ENCODE assay signal across 9 mouse cellular contexts in genomic region chr1:162866280-162866681, GRCm38 (mm10). TPM values are rescaled to one million over a fixed set of nuclear protein-coding genes. Genes with fewer than 3 reads are reported as not detected.
A peak's percentile ranks its signal among the peaks of the same experiment; 100 is the strongest.
DNase-seq lines count a peak whose midpoint lies in the region; ATAC-seq and TF ChIP-seq lines count a peak whose summit lies in the region.
"Had no signal": no experiment of that assay in that cellular context is flagged by ENCODE, and none has a peak within 500 bp of the region (broad histone marks: within the 10 kb centered on the region; RNA-seq: fewer than 3 reads in every experiment).

Gene Fmo1 (minus strand): TSS chr1:162866610.

- DNase-seq in heart, adult 2 months, result peak in 1 of 2 experiments; percentile 24
- DNase-seq in heart, embryonic 10.5 days (ENCODE audit: low spot score), result no peak
- no peak for DNase-seq in adrenal gland, postnatal 14 days
- DNase-seq in liver, embryonic 13.5 days, result no peak
- no peak for DNase-seq in c-Kit-positive CD71-positive TER-119-positive erythroid progenitor cells, embryonic 14.5 days (ENCODE audit: low spot score)
- no peak for DNase-seq in spleen, postnatal 36 days (ENCODE audit: low spot score in 2 of 2)
- DNase-seq in retina, embryonic 14.5 days (ENCODE audit: low spot score), result no peak

- H3K9ac ChIP-seq in heart, adult 2 months (ENCODE audit: low read depth, low read length), result peak within 1 kb of the TSS; percentile 73
- H3K9ac ChIP-seq in heart, embryonic 16.5 days (ENCODE audit: low read length), result no peak within 1 kb of the TSS
- peak within 1 kb of the TSS; percentile 33; the same call in 1 of the 2 replicates for H3K9ac ChIP-seq in liver, embryonic 13.5 days

- H3K27me3 ChIP-seq in heart, adult 2 months (ENCODE audit: control insufficient read depth, insufficient read depth, low read length), result no peaks in the 10 kb centered on the region
- H3K27me3 ChIP-seq in heart, embryonic 10.5 days (ENCODE audit: insufficient read depth, poor library complexity, severe bottlenecking), result no peaks in the 10 kb centered on the region
- no peaks in the 10 kb centered on the region for H3K27me3 ChIP-seq in heart, embryonic 16.5 days (ENCODE audit: control insufficient read depth, insufficient read depth, low read length)
- no peaks in the 10 kb centered on the region for H3K27me3 ChIP-seq in liver, embryonic 13.5 days

- peak; percentile 75 for TF ChIP-seq POLR2A in heart, adult 2 months (IDR thresholded peaks at IDR 0.05; ENCODE audit: insufficient read depth, low read depth, low read length)

- peak within 1 kb of the TSS; percentile 94 for H3K27ac ChIP-seq in heart, adult 2 months
- no peak within 1 kb of the TSS for H3K27ac ChIP-seq in heart, embryonic 10.5 days
- H3K27ac ChIP-seq in heart, embryonic 16.5 days (ENCODE audit: low read length), result no peak within 1 kb of the TSS
- H3K27ac ChIP-seq in liver, embryonic 13.5 days, result no peak within 1 kb of the TSS; the same call in 1 of the 2 replicates

- H3K4me1 ChIP-seq in heart, adult 2 months (ENCODE audit: control insufficient read depth, insufficient read depth, low read length), result peaks cover 4% of the 10 kb centered on the region
- no peaks in the 10 kb centered on the region for H3K4me1 ChIP-seq in heart, embryonic 10.5 days
- no peaks in the 10 kb centered on the region for H3K4me1 ChIP-seq in heart, embryonic 16.5 days (ENCODE audit: control insufficient read depth, insufficient read depth, low read length)
- H3K4me1 ChIP-seq in liver, embryonic 13.5 days (replicated peaks), result peaks cover 24% of the 10 kb centered on the region

- H3K9me3 ChIP-seq in heart, embryonic 10.5 days, result no peaks in the 10 kb centered on the region
- 0 out of 2 replicates have a peak, but pooled peaks cover 3% of the 10 kb centered on the region for H3K9me3 ChIP-seq in heart, embryonic 16.5 days (replicated peaks; ENCODE audit: control insufficient read depth, low read length)
- no peaks in the 10 kb centered on the region for H3K9me3 ChIP-seq in liver, embryonic 13.5 days (replicated peaks)

- intact Hi-C loops in heart, adult 2 months (cut with DNase I), result loop anchor here (2.0 to 10.0 kb wide), 2 partner anchors 21 to 131 kb away; no protein-coding TSS in a partner anchor

- peak within 1 kb of the TSS; percentile 60 for H3K4me3 ChIP-seq in heart, adult 2 months
- H3K4me3 ChIP-seq in heart, embryonic 10.5 days, result no peak within 1 kb of the TSS
- H3K4me3 ChIP-seq in heart, embryonic 16.5 days (ENCODE audit: low read length), result no peak within 1 kb of the TSS
- H3K4me3 ChIP-seq in liver, embryonic 13.5 days (replicated peaks), result no peak within 1 kb of the TSS
- H3K4me3 ChIP-seq: myocyte had no signal

- TF ChIP-seq CTCF in heart, adult 2 months (IDR thresholded peaks at IDR 0.05), result no peak

- peaks cover 8% of the 10 kb centered on the region for H3K36me3 ChIP-seq in heart, adult 2 months (ENCODE audit: control insufficient read depth, insufficient read depth, low read length)
- no peaks in the 10 kb centered on the region for H3K36me3 ChIP-seq in heart, embryonic 10.5 days
- H3K36me3 ChIP-seq in heart, embryonic 16.5 days (ENCODE audit: control insufficient read depth, insufficient read depth), result no peaks in the 10 kb centered on the region
- no peaks in the 10 kb centered on the region for H3K36me3 ChIP-seq in liver, embryonic 13.5 days

- ATAC-seq in heart, embryonic 16.5 days (replicated peaks; ENCODE audit: extremely low read depth, insufficient read depth, low FRiP score), result no peak
- peak; percentile 79 for ATAC-seq in liver, embryonic 13.5 days (ENCODE audit: low read depth)

- H3K79me2 ChIP-seq in heart, adult 2 months (replicated peaks; ENCODE audit: control insufficient read depth, insufficient read depth, low read length), result no peaks in the 10 kb centered on the region

- WGBS in heart, adult 2 months, result 28% methylated on average over 7 of the region's 7 CpGs
- 49% methylated on average over 7 of the region's 7 CpGs for WGBS in heart, embryonic 10.5 days
- WGBS in heart, embryonic 16.5 days, result 42% methylated on average over 7 of the region's 7 CpGs
- 16% methylated on average over 7 of the region's 7 CpGs for WGBS in liver, embryonic 13.5 days (ENCODE audit: insufficient replicate concordance)

- TF ChIP-seq EP300 in heart, adult 2 months (IDR thresholded peaks at IDR 0.05; ENCODE audit: insufficient read depth, low read depth, low read length), result peak; percentile 48; the same call in 1 of the 2 replicates

- no peak within 1 kb of the TSS for H3K4me2 ChIP-seq in heart, embryonic 16.5 days (ENCODE audit: low read depth, low read length)
- H3K4me2 ChIP-seq in liver, embryonic 13.5 days, result peak within 1 kb of the TSS; percentile 37

RNA-seq across cellular contexts. Expression of gene Fmo1, which starts in this region (rescaled TPM):
- 10 to 100 TPM; 33.4 to 33.6 TPM for total RNA-seq in heart, adult 2 months (2021)
- polyA plus RNA-seq in heart, adult 2 months (2012; rRNA removed), result 41.4 and 43.1 TPM in 2 replicates
- 1.7 and 2.8 TPM in 2 replicates for polyA plus RNA-seq in heart, embryonic 10.5 days (2016; fragmentation: Nextera tagmentation; extraction: Ambion mirVana)
- total RNA-seq in adrenal gland, postnatal 14 days (2021), result 264 and 295 TPM in 2 replicates
- 12.1 and 12.4 TPM in 2 replicates for polyA plus RNA-seq in heart, embryonic 16.5 days (2015; fragmentation: Nextera tagmentation; extraction: Ambion mirVana)
- polyA plus RNA-seq in liver, embryonic 13.5 days (2015; fragmentation: Nextera tagmentation; extraction: Ambion mirVana), result 7.4 and 7.8 TPM in 2 replicates
